Mouse (Mus musculus) liver, embryonic 12.5 days (tissue): ENCODE results near the gene Lrrc51. TPM values are rescaled to one million over a fixed set of nuclear protein-coding genes. Genes with fewer than 3 reads are reported as not detected.
"Not testable (repeated sequence)": the region's sequence is repeated elsewhere in the genome, so short reads cannot be mapped to it uniquely, and the experiment has no call there.

Experiments used
- ATAC-seq: fragments of 200-750 bp; cut with Nextera tagmentation; 2 replicates; pipeline ENCODE4 v1.8.0; 2017; ENCODE audit warnings: moderate number of reproducible peaks, mild to moderate bottlenecking, moderate library complexity
- H3K27ac ChIP-seq: fragments of 300-500 bp; sonication (generic); 2 replicates; pipeline ENCODE4 v1.5.1; 2016; ENCODE audit warnings: mild to moderate bottlenecking
- H3K27me3 ChIP-seq: fragments of 300-500 bp; sonication (generic); replicated peaks from 2 replicates; pipeline ENCODE4 v1.6.1; 2016; ENCODE audit warnings: mild to moderate bottlenecking, moderate library complexity
- H3K36me3 ChIP-seq: fragments of 300-500 bp; sonication (generic); 2 replicates; pipeline ENCODE4 v1.6.1; 2016; ENCODE audit warnings: mild to moderate bottlenecking, moderate library complexity
- H3K4me1 ChIP-seq: fragments of 300-500 bp; sonication (generic); 2 replicates; pipeline ENCODE4 v1.6.1; 2016
- H3K4me2 ChIP-seq: fragments of 300-500 bp; sonication (generic); 2 replicates; pipeline ENCODE4 v1.6.1; 2016; ENCODE audit warnings: mild to moderate bottlenecking, moderate library complexity
- H3K4me3 ChIP-seq: fragments of 300-500 bp; sonication (generic); 2 replicates; pipeline ENCODE4 v1.5.1; 2016; ENCODE audit warnings: mild to moderate bottlenecking, moderate library complexity
- H3K9ac ChIP-seq: fragments of 300-500 bp; sonication (generic); 2 replicates; pipeline ENCODE4 v1.6.1; 2016; ENCODE audit warnings: mild to moderate bottlenecking, moderate library complexity
- H3K9me3 ChIP-seq: fragments of 300-500 bp; sonication (generic); replicated peaks from 2 replicates; pipeline ENCODE4 v1.6.1; 2016; ENCODE audit warnings: mild to moderate bottlenecking, moderate library complexity
- WGBS: fragments of 180-500 bp; shearing (Covaris S2); methylation state at CpG from one replicate; pipeline ENCODE4 v1.1.7; 2016; ENCODE audit not compliant: insufficient replicate concordance; 5-methylcytosine and 5-hydroxymethylcytosine counted together
- polyA plus RNA-seq: library from polyadenylated mRNA; unstranded; fragments of >200 nt; fragmentation: Nextera tagmentation; extraction: Ambion mirVana; gene quantifications from 2 replicates; pipeline ENCODE4 v1.2.1, GENCODE M21; 2016

The Lrrc51 gene
- polyA plus RNA-seq, 1 experiment from 2014 or later, result 3.6 TPM

DNA sequence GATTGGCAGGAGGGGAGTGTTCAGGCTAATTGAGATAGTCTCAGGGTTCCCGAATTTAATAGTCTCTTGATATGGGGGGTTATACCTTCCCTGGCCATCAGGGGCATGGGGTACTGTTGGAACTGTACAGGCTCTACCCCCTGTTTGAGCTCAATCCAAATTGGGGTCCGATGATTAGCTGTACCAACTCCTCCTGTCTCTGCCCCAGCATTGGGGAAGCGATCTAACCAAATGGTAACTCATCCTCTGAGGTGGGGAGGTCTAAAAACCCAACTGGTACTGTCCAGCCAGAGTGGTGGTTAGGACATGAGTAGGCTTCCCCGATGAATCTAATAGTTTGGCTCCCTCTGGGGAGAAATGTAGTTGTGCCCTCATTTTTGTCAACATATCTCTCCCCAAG lies 3.3 kb upstream of the Lrrc51 start:
- no peak overlapping the region for H3K4me3 ChIP-seq
- H3K9ac ChIP-seq, result no peak overlapping the region
- H3K36me3 ChIP-seq, result peaks cover 41% of the 10 kb centered on the region
- peaks cover 68% of the 10 kb centered on the region for H3K4me1 ChIP-seq
- H3K9me3 ChIP-seq, result no peaks in the 10 kb centered on the region
- ATAC-seq, result no peak
- H3K4me2 ChIP-seq, result peak overlapping the region; percentile 83; the same call in 1 of the 2 replicates
- H3K27me3 ChIP-seq, result no peaks in the 10 kb centered on the region
- 86% methylated on average over 4 of the region's 4 CpGs for WGBS
- H3K27ac ChIP-seq, result peak overlapping the region; percentile 25; the same call in 1 of the 2 replicates

DNA sequence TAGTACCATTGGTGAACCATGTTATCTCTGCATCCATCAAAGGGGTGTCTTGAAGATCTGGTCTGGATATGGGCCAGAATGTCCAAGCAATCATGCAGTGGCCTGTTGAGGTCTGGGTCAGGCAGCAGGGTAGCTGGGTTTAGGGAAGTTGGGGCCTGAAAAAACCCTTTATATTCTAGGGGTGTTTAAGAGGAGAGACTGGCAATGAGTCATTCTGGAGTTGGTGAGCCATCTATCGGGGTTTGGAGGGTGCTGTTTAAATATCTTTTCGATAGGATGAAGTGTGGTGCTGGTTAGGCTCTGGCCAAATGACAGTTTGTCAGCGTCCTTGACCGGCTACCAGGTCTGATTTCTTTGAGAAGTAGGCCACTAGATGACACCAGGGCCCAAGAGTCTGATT lies 2.3 kb upstream of the Lrrc51 start:
- Histone ChIP-seq H3K4me2 (peak overlapping the region; percentile 83), H3K36me3 (peaks cover 40% of the 10 kb centered on the region), H3K9me3 (no peaks in the 10 kb centered on the region), H3K27me3 (no peaks in the 10 kb centered on the region), H3K27ac (peak overlapping the region; percentile 32; the same call in 1 of the 2 replicates), H3K4me1 (peaks cover 58% of the 10 kb centered on the region), H3K4me3 (peak overlapping the region; percentile 82), H3K9ac (peak overlapping the region; percentile 90)
- ATAC-seq, result no peak
- 83% methylated on average over 4 of the region's 4 CpGs for WGBS

DNA sequence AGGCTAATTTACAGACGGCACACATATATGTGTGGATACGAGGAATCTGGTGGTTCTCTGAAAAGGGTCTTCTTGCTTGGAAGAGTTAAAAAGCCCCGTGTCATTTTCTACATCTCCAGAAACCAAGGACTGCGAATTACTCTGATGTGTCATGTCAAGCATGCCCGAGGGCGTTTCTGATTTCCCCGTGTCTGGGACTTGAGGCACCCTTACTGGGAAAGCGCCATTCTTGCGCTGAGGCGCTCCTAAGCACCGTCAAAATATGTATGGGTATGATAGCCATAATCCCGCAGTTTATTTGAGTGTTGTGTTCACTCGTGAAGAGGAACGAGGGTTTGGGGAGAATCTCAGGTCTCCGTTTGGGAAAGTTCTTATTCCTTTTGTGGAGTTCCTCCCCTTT lies 395 bp downstream of the Lrrc51 start:
- Histone ChIP-seq H3K27me3 (no peaks in the 10 kb centered on the region), H3K4me2 (peak overlapping the region; percentile 83), H3K27ac (peak overlapping the region; percentile 93), H3K9ac (peak overlapping the region; percentile 76), H3K4me3 (peak overlapping the region; percentile 82), H3K36me3 (peaks cover 17% of the 10 kb centered on the region), H3K4me1 (peaks cover 50% of the 10 kb centered on the region), H3K9me3 (no peaks in the 10 kb centered on the region)
- WGBS, result 4% methylated on average over 15 of the region's 15 CpGs
- ATAC-seq, result peak; percentile 40

DNA sequence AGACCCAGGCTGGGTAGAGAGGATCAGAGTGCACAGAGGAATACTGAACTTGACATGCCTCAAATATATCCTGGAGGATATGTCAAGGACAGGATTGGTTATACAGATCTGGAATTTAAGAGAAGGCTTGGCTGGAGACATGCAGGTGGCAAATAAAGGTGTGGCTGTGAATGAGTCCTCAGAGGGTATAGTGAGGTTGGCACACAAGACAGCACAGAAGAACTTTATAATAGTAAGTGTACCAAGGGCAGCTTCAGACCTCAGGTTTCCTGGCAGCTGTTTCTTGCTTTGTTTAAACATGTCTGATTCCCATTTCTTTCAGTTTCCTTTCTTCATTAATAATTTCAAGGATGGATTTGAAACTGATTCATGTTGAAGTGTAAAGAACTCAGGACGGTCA lies 1.1 kb downstream of the Lrrc51 start:
- H3K27ac ChIP-seq, result no peak overlapping the region; the same call in 1 of the 2 replicates
- ATAC-seq, result no peak
- peaks cover 14% of the 10 kb centered on the region for H3K36me3 ChIP-seq
- H3K27me3 ChIP-seq, result no peaks in the 10 kb centered on the region
- peaks cover 46% of the 10 kb centered on the region for H3K4me1 ChIP-seq
- no peaks in the 10 kb centered on the region for H3K9me3 ChIP-seq
- H3K4me3 ChIP-seq, result peak overlapping the region; percentile 82
- WGBS, result 77% methylated on average over 1 of the region's 1 CpGs
- H3K9ac ChIP-seq, result peak overlapping the region; percentile 76
- peak overlapping the region; percentile 83 for H3K4me2 ChIP-seq

DNA sequence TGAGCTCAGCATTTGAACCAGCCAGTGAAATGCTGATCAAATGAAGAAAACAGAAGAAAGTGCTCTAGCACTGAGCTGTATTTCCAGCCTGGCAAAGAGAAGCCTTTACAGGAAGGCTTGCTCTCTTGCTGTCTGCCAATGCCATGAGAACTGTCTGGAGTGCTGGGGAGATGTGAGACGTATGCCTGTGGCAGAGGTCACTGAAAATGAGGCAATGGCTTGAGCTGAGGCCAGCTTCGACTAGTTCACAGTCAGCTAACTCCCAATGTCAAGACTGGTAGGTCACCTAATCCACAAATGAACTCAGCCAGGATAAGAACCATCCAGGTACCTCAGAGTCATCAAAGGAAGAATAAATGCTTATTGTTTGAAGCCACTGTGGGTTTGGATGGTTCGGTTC lies 5.6 kb downstream of the Lrrc51 start:
- H3K9ac ChIP-seq, result no peak overlapping the region
- H3K27ac ChIP-seq, result no peak overlapping the region
- no peak overlapping the region for H3K4me2 ChIP-seq
- no peak overlapping the region for H3K4me3 ChIP-seq
- no peaks in the 10 kb centered on the region for H3K27me3 ChIP-seq
- no peaks in the 10 kb centered on the region for H3K9me3 ChIP-seq
- 86% methylated on average over 3 of the region's 3 CpGs for WGBS
- H3K36me3 ChIP-seq, result no peaks in the 10 kb centered on the region
- ATAC-seq, result no peak
- H3K4me1 ChIP-seq, result peaks cover 16% of the 10 kb centered on the region

DNA sequence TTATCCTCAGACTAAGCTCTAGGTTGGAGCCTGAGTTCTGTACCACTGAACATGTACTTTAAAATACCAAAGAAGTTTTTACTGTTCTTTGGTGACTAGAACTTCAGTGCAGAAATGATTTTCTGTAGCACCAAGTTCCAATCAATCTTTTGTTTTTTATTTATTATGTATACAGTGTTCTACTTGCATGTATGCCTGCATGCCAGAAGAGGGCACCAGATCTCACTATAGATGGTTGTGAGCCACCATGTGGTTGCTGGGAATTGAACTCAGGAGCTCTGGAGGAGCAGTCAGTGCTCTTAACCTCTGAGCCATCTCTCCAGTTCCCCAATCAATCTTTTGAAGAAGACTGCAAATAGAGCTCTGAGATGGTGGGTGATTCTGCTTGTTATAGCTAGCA lies 7.8 kb downstream of the Lrrc51 start:
- not testable (repeated sequence) for H3K27me3 ChIP-seq, ATAC-seq, H3K27ac ChIP-seq, H3K9me3 ChIP-seq, H3K4me2 ChIP-seq, H3K4me1 ChIP-seq, H3K9ac ChIP-seq, H3K36me3 ChIP-seq, H3K4me3 ChIP-seq

DNA sequence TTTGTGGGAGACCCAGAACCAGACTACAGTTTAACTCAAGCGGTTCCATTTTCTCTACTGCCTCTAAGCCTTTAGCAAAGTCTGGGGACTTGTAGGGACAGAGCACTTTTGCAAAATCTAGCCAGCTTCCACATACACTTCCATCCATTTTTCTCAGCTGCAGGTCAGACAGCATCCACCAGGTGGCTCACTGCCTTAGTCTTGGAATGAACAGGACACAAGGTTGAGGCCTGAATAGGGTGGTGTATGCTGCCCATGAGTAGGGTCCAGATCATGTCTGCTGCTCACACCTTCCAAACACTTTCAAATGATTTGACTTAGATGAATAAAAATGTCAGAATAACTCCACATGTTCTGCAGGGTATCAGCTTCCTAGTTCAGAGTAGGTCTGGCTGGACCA lies 15.6 kb downstream of the Lrrc51 start:
- H3K4me2 ChIP-seq, result no peak overlapping the region
- H3K9me3 ChIP-seq, result no peaks in the 10 kb centered on the region
- no peak overlapping the region for H3K27ac ChIP-seq
- H3K36me3 ChIP-seq, result peaks cover 20% of the 10 kb centered on the region
- H3K9ac ChIP-seq, result no peak overlapping the region
- no peaks in the 10 kb centered on the region for H3K4me1 ChIP-seq
- ATAC-seq, result peak; percentile 57
- WGBS, result 10% methylated on average over 1 of the region's 1 CpGs
- H3K27me3 ChIP-seq, result no peaks in the 10 kb centered on the region
- H3K4me3 ChIP-seq, result no peak overlapping the region

DNA sequence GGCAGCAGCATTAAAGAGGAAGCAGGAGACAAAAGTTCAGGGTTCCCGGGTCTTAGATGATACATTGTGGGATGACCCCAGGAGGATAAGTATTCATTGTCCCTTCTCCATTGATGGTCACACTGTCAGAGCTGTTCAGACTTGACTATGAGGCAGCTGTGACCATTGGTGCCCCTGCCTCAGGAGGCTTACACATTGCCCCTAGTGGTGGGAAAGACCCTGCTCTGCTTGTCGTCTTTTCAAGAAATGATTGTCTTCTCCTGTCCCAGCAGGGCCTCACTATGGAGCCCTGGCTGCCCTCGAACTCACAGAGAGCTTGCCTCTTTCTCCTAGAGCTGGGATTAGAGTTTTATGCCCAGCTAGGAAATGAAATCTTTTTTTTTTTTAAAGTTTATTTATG lies 21.7 kb downstream of the Lrrc51 start:
- Histone ChIP-seq H3K4me1 (peaks cover 21% of the 10 kb centered on the region), H3K27ac (no peak overlapping the region), H3K9ac (no peak overlapping the region), H3K4me3 (no peak overlapping the region), H3K9me3 (no peaks in the 10 kb centered on the region), H3K36me3 (peaks cover 63% of the 10 kb centered on the region), H3K4me2 (no peak overlapping the region), H3K27me3 (no peaks in the 10 kb centered on the region)
- 63% methylated on average over 3 of the region's 3 CpGs for WGBS
- no peak for ATAC-seq

DNA sequence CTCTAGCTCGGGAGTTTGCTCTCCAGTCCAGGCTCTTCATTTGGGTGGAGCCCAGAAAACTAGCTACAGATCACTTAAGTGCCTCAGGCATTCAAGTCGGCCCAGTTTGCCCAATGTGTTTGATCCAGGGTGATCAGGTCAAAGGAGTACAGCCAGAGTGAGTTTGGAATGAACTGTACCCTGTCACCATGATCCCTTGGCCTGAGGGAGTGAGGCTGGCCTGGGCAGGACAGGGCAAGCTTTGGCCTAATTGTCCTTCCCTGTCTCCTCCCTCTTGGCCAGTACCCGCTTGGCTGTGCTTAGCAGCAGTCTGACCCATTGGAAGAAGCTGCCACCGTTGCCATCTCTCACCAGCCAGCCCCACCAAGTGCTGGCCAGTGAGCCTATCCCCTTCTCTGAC lies 23.6 kb downstream of the Lrrc51 start:
- Histone ChIP-seq H3K4me2 (no peak overlapping the region), H3K4me1 (peaks cover 31% of the 10 kb centered on the region), H3K27ac (no peak overlapping the region), H3K9me3 (no peaks in the 10 kb centered on the region), H3K27me3 (no peaks in the 10 kb centered on the region), H3K4me3 (no peak overlapping the region), H3K9ac (no peak overlapping the region; the same call in 1 of the 2 replicates), H3K36me3 (peaks cover 59% of the 10 kb centered on the region)
- ATAC-seq, result no peak
- WGBS, result 80% methylated on average over 4 of the region's 4 CpGs

DNA sequence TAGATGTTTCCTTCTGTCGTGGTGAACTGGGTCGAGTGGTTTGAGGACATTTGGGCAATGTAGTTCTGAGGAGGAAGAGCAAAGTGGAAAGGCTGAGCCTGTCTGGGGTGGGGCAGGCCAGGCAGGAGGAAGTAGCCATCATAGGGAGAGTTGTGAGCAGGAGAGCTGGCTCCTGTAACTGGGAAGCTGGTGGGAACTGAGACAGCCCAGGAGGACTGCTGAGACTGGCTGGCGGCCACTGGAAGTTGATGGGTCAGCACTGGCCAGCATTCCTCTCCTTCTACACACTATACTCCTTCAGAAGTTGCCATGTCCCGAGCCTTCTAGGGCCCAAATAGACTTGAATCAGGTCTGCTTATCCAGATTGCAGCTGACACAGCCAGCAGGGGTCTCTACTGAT lies 25.3 kb downstream of the Lrrc51 start:
- Histone ChIP-seq H3K4me3 (no peak overlapping the region), H3K4me2 (peak overlapping the region; percentile 30), H3K9ac (peak overlapping the region; percentile 40; the same call in 1 of the 2 replicates), H3K9me3 (no peaks in the 10 kb centered on the region), H3K4me1 (peaks cover 36% of the 10 kb centered on the region), H3K27ac (0 out of 2 replicates have a peak overlapping the region, but pooled peaks have one; percentile 33), H3K27me3 (no peaks in the 10 kb centered on the region), H3K36me3 (peaks cover 45% of the 10 kb centered on the region)
- WGBS, result 46% methylated on average over 4 of the region's 4 CpGs
- ATAC-seq, result no peak

DNA sequence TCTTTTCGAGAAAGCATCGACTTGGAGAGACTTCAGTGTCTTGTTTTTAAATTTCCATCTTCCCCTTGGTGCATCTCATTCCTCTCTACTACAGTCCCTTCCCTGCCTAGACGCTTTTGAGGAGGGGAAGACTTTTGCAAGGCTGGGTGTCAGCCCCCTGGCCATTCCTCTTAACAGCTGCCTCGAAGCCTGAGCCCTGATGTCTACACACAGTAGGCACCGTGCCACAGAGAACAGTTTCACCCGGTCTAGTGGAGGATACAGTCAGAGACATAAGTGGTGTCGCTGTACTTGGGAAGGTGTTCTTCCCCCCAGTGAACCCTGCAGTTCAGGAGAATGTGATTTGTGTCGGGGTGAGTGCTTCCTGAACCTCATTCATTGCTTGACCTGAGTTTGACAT lies 27.0 kb downstream of the Lrrc51 start:
- 51% methylated on average over 8 of the region's 8 CpGs for WGBS
- peaks cover 36% of the 10 kb centered on the region for H3K4me1 ChIP-seq
- no peak for ATAC-seq
- no peaks in the 10 kb centered on the region for H3K27me3 ChIP-seq
- H3K4me2 ChIP-seq, result peak overlapping the region; percentile 79
- peaks cover 41% of the 10 kb centered on the region for H3K36me3 ChIP-seq
- peak overlapping the region; percentile 93 for H3K27ac ChIP-seq
- peak overlapping the region; percentile 90 for H3K9ac ChIP-seq
- no peaks in the 10 kb centered on the region for H3K9me3 ChIP-seq
- peak overlapping the region; percentile 84 for H3K4me3 ChIP-seq

DNA sequence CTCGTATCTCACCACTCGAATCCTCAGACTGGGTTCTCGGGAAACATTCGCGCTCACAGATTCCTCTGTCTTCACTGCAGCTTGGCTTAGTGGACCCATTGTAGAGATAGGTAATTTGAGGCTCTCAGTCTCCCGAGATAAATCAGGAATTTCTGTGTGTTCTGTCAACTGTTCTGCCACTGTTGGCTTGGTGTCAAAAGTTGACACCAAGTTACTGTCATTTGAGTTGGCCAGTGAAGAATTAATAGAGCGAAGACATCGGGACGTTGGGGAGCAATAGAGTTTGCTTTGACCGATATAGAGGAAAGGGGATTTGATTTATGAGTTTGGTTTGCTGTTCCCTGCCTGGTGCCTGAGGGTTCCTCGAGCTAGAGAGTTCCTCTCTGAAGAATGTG lies 27.4 kb downstream of the Lrrc51 start, which contains the start of gene Tomt:
Gene Tomt, minus strand, starts transcription at position 73 of the 395 bp plus-strand sequence.
- H3K9me3 ChIP-seq, result no peaks in the 10 kb centered on the region
- peak within 1 kb of the TSS; percentile 84 for H3K4me3 ChIP-seq
- H3K36me3 ChIP-seq, result peaks cover 39% of the 10 kb centered on the region
- H3K4me1 ChIP-seq, result peaks cover 36% of the 10 kb centered on the region
- peak within 1 kb of the TSS; percentile 93 for H3K27ac ChIP-seq
- H3K9ac ChIP-seq, result peak within 1 kb of the TSS; percentile 90
- H3K4me2 ChIP-seq, result peak within 1 kb of the TSS; percentile 79
- 7% methylated on average over 11 of the region's 11 CpGs for WGBS
- H3K27me3 ChIP-seq, result no peaks in the 10 kb centered on the region
- no peak for ATAC-seq
